Mouse (Mus musculus) hindbrain, embryonic 11.5 days (tissue): ENCODE results near the gene Stk11ip. TPM values are rescaled to one million over a fixed set of nuclear protein-coding genes. Genes with fewer than 3 reads are reported as not detected.

ENCODE experiments used
- ATAC-seq: fragments of 200-750 bp; cut with Nextera tagmentation; 2 replicates; pipeline ENCODE4 v1.8.0; 2017; ENCODE audit warnings: mild to moderate bottlenecking, moderate TSS enrichment, moderate library complexity; ENCODE audit not compliant: low FRiP score
- DNase-seq: peaks from one replicate; pipeline ENCODE4 v3.0.0-alpha.2; 2015; ENCODE audit warnings: low spot score
- H3K27ac ChIP-seq: fragments of 300-500 bp; sonication (generic); 2 replicates; pipeline ENCODE4 v1.5.1; 2014; ENCODE audit warnings: mild to moderate bottlenecking, low read depth, low read length
- H3K27me3 ChIP-seq: fragments of 300-500 bp; sonication (generic); 2 replicates; pipeline ENCODE4 v1.6.1; 2014; ENCODE audit warnings: mild to moderate bottlenecking, low read length, moderate library complexity, mixed read lengths; ENCODE audit not compliant: control insufficient read depth, insufficient read depth
- H3K36me3 ChIP-seq: fragments of 300-500 bp; sonication (generic); 2 replicates; pipeline ENCODE4 v1.6.1; 2014; ENCODE audit warnings: mild to moderate bottlenecking, low read length, moderate library complexity, mixed read lengths; ENCODE audit not compliant: control insufficient read depth, insufficient read depth
- H3K4me1 ChIP-seq: fragments of 300-500 bp; sonication (generic); replicated peaks from 2 replicates; pipeline ENCODE4 v1.6.1; 2014; ENCODE audit warnings: low read length, mixed read lengths; ENCODE audit not compliant: control insufficient read depth, insufficient read depth
- H3K4me2 ChIP-seq: fragments of 300-500 bp; sonication (generic); replicated peaks from 2 replicates; pipeline ENCODE4 v1.6.1; 2014; ENCODE audit warnings: mild to moderate bottlenecking, low read depth, low read length
- H3K4me3 ChIP-seq: fragments of 300-500 bp; sonication (generic); 2 replicates; pipeline ENCODE4 v1.5.1; 2014; ENCODE audit warnings: low read depth, low read length
- H3K9ac ChIP-seq: fragments of 300-500 bp; sonication (generic); 2 replicates; pipeline ENCODE4 v1.6.1; 2014; ENCODE audit warnings: low read depth, low read length
- H3K9me3 ChIP-seq: fragments of 300-500 bp; sonication (generic); 2 replicates; pipeline ENCODE4 v1.6.1; 2016; ENCODE audit warnings: low read length; ENCODE audit not compliant: control insufficient read depth
- WGBS: fragments of 180-500 bp; shearing (Covaris S2); extraction: QIAGEN DNeasy Blood & Tissue Kit; methylation state at CpG from one replicate; pipeline ENCODE4 v1.1.7; 2014; 5-methylcytosine and 5-hydroxymethylcytosine counted together
- polyA plus RNA-seq: library from polyadenylated mRNA; unstranded; fragments of >200 nt; fragmentation: Nextera tagmentation; extraction: Ambion mirVana; gene quantifications from 2 replicates; pipeline ENCODE4 v1.2.1, GENCODE M21; 2014

The Stk11ip gene
- polyA plus RNA-seq, 1 experiment from 2014 or later, result 11.8 TPM

DNA sequence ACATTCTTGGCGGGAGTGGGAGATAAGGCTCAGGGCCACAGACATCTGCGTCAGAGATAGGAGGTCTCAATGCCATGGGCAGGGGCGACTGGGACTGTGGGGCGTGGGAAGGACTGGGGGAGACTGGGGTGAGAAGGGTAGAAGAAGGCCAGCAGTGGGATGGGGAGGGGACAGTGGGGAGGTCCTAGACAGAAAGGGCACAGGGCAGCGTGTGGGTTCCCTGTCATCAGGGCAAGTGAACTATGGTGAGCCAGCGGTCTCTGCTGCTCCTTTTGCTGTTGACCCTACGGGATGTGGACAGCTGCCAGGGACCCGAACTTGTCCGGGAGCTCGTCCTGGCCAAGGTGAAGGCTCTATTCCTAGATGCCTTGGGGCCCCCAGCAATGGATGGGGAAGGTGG, 14.3 kb upstream of the Stk11ip start, which contains the start of gene Inha:
Inha (plus strand) TSS at position 72 of the 400 bp plus-strand sequence.
- H3K4me1 ChIP-seq, result 0 out of 2 replicates have a peak, but pooled peaks cover 4% of the 10 kb centered on the region
- 66% methylated on average over 10 of the region's 10 CpGs for WGBS
- no peak for ATAC-seq

DNA sequence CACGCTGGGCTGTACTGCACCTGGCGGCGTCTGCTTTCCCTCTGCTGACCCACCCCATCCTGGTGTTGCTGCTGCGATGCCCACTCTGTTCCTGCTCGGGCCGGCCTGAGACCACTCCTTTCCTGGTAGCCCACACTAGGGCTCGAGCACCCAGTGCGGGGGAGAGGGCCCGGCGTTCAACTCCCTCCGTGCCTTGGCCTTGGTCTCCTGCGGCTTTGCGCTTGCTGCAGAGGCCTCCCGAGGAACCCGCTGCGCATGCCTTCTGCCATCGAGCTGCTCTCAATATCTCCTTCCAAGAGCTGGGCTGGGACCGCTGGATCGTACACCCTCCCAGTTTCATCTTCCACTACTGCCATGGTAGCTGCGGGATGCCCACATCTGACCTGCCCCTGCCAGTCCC, 11.7 kb upstream of the Stk11ip start:
- H3K27me3 ChIP-seq, result peaks cover 10% of the 10 kb centered on the region
- DNase-seq, result no peak
- H3K4me1 ChIP-seq, result 0 out of 2 replicates have a peak, but pooled peaks cover 4% of the 10 kb centered on the region
- no peaks in the 10 kb centered on the region for H3K36me3 ChIP-seq
- WGBS, result 40% methylated on average over 20 of the region's 20 CpGs
- H3K4me3 ChIP-seq, result no peak overlapping the region
- no peak overlapping the region for H3K4me2 ChIP-seq
- no peak for ATAC-seq
- no peak overlapping the region for H3K9ac ChIP-seq
- H3K9me3 ChIP-seq, result no peaks in the 10 kb centered on the region
- no peak overlapping the region for H3K27ac ChIP-seq

More for the DNA sequence above, 14.3 kb upstream of the Stk11ip start, which contains the start of gene Inha:
- no peak for DNase-seq
- no peaks in the 10 kb centered on the region for H3K36me3 ChIP-seq
- H3K4me3 ChIP-seq, result peak within 1 kb of the TSS; percentile 82
- H3K4me2 ChIP-seq, result peak within 1 kb of the TSS; percentile 95
- no peaks in the 10 kb centered on the region for H3K9me3 ChIP-seq
- peak within 1 kb of the TSS; percentile 76 for H3K27ac ChIP-seq
- peak within 1 kb of the TSS; percentile 83 for H3K9ac ChIP-seq
- H3K27me3 ChIP-seq, result peaks cover 13% of the 10 kb centered on the region

DNA sequence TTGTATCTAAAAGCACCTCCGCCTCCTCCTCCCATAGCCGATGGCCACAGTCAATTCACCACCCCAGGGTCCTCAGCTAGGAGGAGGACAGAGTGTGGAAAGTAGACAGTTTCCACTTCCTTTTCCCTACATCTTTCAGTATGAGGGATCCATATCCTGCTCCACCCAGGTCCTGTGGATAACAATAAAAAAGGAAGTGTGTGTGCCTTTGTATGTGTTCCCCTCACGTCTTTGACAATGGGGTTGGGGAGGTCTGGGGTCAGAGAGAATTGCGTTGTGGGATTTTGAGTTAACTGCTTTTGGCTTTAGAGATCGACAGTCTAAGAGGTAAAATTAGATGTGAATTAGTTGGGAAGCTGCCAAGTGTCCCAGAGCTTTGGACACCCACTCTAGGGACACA, 11.2 kb upstream of the Stk11ip start:
- H3K36me3 ChIP-seq, result no peaks in the 10 kb centered on the region
- no peak overlapping the region for H3K9ac ChIP-seq
- H3K4me1 ChIP-seq, result 0 out of 2 replicates have a peak, but pooled peaks cover 2% of the 10 kb centered on the region
- no peak for DNase-seq
- peaks cover 7% of the 10 kb centered on the region for H3K27me3 ChIP-seq
- no peak for ATAC-seq
- H3K4me3 ChIP-seq, result no peak overlapping the region
- no peaks in the 10 kb centered on the region for H3K9me3 ChIP-seq
- 83% methylated on average over 5 of the region's 5 CpGs for WGBS
- H3K4me2 ChIP-seq, result no peak overlapping the region
- no peak overlapping the region for H3K27ac ChIP-seq

GRCm38 (mm10) chr1:75511437-75512210, 9.7 kb upstream of the Stk11ip start:
- Histone ChIP-seq H3K9ac (no peak overlapping the region), H3K4me3 (no peak overlapping the region), H3K36me3 (no peaks in the 10 kb centered on the region), H3K4me1 (no peaks in the 10 kb centered on the region), H3K27ac (no peak overlapping the region), H3K27me3 (peaks cover 6% of the 10 kb centered on the region; the same call in 1 of the 2 replicates), H3K9me3 (no peaks in the 10 kb centered on the region), H3K4me2 (no peak overlapping the region)
- no peak for DNase-seq
- WGBS, result 56% methylated on average over 4 of the region's 4 CpGs
- ATAC-seq, result no peak

DNA sequence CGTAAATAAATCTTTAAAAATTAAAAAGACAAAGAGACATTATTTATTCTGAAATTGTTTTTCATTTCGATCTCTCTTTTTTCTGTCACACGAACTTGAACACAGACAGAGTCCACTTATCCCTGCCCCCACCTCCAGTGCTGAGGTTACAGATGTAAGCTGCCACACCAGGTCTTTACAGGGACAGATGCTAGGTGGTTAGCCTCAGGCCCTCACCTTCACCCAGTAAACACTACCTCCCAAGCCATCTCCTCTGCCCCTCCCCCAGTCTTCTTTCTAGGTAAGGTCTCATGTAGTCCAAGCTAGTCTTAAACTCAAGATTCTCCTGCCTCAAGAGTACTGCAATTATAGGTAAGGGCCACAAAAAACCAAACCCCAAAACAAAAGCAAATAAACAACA, 8.8 kb upstream of the Stk11ip start:
- Histone ChIP-seq H3K9me3 (no peaks in the 10 kb centered on the region), H3K4me1 (no peaks in the 10 kb centered on the region), H3K9ac (no peak overlapping the region), H3K4me2 (no peak overlapping the region), H3K4me3 (no peak overlapping the region), H3K27me3 (peaks cover 6% of the 10 kb centered on the region; the same call in 1 of the 2 replicates), H3K27ac (no peak overlapping the region), H3K36me3 (no peaks in the 10 kb centered on the region)
- 90% methylated on average over 3 of the region's 3 CpGs for WGBS
- ATAC-seq (no peak), DNase-seq (no peak)

DNA sequence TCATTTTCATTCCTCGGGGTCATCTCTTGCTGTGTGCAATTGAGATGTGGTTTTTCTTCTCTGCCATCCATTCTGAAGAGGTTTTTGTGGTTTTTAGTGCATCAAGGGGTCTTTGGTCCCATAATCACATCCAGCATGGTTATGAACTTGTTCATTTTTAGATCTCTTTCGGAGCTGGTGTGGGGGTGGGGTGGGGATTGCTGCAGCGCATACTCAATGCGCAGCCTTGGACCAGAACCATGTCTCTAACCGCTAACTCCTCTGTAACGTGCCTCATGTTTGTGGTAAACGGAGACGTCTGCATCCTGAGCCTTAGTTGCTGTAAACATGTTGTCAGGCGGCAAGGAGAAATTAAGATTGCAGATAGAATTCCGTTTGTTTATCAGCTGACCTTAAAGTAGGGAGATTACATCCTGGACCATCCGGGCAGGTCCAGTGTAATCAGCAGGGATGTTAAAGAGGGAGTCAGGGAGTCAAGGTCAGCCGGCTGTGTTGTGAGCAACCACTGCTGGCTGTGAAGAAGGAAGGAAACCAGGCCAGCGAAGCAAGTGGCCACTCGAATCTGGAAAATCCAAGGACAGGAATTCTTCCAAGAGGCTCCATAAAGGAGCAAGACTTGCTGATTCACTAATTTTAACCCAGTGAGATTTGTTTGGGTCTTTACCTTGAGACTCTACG, 4.5 kb upstream of the Stk11ip start:
- Histone ChIP-seq H3K9ac (no peak overlapping the region), H3K27ac (no peak overlapping the region), H3K4me3 (no peak overlapping the region), H3K9me3 (no peaks in the 10 kb centered on the region), H3K36me3 (no peaks in the 10 kb centered on the region), H3K4me1 (no peaks in the 10 kb centered on the region), H3K4me2 (no peak overlapping the region), H3K27me3 (no peaks in the 10 kb centered on the region)
- 84% methylated on average over 15 of the region's 15 CpGs for WGBS
- ATAC-seq, result no peak
- DNase-seq, result no peak

DNA sequence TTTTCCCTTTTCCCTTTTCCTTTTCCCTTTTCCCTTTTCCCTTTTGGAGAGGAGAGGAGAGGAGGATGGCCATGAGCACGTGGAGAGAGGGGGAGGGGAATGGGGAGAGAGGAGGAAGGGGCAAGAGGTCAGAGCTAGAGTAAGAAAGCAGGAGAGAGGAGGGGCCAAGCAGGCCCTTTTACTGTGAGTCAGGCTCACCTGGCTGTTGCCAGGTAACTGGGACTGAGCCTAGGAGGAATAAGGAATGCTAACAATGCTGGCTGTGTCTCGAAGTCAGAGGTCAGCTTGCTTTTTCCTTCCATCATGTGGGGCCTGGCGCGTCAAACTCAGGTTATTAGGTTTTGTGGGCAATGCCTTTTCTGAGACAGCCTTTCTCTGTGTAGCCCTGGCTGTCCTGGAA, 3.3 kb upstream of the Stk11ip start:
- 54% methylated on average over 4 of the region's 4 CpGs for WGBS
- Histone ChIP-seq H3K9ac (no peak overlapping the region), H3K4me2 (no peak overlapping the region), H3K9me3 (no peaks in the 10 kb centered on the region), H3K4me3 (no peak overlapping the region), H3K27me3 (no peaks in the 10 kb centered on the region), H3K4me1 (no peaks in the 10 kb centered on the region), H3K27ac (no peak overlapping the region), H3K36me3 (no peaks in the 10 kb centered on the region)
- no peak for ATAC-seq
- DNase-seq, result no peak

GRCm38 (mm10) chr1:75518427-75518826, 2.9 kb upstream of the Stk11ip start:
- Histone ChIP-seq H3K4me1 (no peaks in the 10 kb centered on the region), H3K9me3 (no peaks in the 10 kb centered on the region), H3K4me3 (no peak overlapping the region), H3K27ac (no peak overlapping the region), H3K36me3 (no peaks in the 10 kb centered on the region), H3K9ac (no peak overlapping the region), H3K4me2 (no peak overlapping the region), H3K27me3 (no peaks in the 10 kb centered on the region)
- DNase-seq (no peak), ATAC-seq (no peak)
- WGBS, result 92% methylated on average over 4 of the region's 4 CpGs
